Mouse (Mus musculus) testis, postnatal 10 days (tissue): ENCODE data around the gene Gclm.
"Not testable (repeated sequence)": the region's sequence is repeated elsewhere in the genome, so short reads cannot be mapped to it uniquely, and the experiment has no call there.

Source experiments
- DNase-seq: peaks from one replicate; pipeline ENCODE4 v3.0.0; 2021; ENCODE audit warnings: low spot score

The Gclm gene

DNA sequence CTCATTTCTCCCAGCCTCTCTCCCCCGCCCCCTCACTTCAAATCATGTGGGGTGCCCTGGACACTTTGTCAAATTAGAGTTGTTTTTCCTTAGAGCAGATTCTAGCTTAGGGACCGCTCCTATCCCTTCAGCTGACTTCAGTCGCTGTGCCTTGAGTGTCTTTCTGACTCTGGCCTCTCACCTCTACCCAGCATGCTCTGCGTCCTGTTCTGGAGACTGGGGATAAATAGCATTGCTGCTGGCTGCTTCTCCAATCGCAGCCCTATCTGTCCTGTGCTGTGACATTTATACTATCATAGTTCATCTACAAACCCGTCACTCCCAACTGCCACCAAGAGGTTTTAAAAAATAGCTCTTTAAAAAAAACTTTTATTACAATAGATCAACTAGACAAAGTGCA lies 2.5 kb upstream of the Gclm start:
- DNase-seq = no peak

DNA sequence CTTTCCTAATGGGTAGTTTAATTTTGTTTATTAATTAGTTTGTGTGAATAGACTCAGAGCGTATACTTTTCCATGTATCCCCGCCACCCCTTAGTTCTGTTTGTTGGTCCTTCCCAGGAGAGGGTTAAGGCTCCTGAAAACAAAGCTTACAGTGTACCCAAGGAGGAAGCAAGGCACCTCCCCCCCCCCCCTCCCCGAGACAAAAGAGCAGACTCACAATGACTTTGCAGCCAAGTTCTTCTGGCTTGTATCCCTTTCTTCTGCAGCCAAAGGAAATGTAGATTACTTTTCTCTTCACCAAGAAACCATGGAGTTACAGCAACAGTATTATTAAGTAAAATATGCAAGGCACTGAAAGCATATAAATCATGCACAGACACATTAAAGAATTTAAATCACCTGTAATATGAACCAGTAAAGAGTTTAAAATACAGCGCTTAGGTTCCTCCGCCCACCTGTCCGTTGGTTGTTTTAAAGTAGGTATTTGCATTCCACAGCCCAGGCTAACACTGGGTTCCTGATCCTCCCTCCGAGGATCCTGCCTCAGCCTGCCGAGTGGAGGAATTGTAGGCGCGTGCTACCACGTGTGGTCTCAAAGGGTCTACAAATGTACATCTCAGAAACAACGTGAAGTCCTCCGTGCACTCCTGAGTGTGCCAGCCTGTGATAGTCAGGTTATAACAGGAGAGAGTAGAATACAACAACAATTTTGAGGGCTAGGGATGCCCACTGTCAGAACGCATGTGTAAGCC lies 1.8 kb upstream of the Gclm start:
- no peak for DNase-seq

DNA sequence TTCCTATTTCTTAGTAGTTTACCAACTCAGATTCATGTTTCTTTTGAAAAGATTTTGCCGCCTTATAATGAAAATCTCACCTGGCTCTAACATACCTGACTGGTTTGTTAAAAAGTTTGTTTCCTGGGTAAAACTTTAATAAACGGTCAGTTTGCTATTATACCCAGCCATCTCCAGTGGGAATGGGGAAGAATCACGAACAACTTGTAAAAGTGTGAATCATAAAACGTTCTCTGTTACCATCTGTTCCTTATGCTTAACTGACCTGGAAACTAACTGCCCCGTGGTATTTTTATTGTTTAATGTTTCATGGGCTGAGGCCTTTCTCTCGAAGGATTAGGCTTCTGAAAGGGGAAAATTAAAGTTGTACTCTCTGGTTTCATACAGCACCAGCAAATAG lies 598 bp upstream of the Gclm start:
- DNase-seq = no peak

DNA sequence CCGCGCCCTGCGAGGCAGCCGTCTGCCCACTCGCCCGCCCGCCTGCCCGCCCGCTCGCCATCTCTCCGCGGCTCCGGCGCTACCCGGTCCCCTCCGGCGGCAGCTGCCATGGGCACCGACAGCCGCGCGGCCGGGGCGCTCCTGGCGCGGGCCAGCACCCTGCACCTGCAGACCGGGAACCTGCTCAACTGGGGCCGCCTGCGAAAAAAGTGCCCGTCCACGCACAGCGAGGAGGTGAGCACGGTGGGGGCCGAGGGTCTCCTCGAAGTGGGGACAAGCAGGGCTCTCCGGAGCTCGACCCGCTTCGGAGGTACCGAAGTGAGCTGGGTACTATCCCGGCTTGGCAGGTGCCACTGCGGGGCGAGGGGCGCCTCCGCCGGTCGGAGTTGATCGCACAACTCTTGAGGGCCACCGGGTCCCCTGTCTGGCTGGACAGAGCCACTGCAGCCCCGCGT lies 548 bp downstream of the Gclm start:
- DNase-seq = peak; percentile 74

DNA sequence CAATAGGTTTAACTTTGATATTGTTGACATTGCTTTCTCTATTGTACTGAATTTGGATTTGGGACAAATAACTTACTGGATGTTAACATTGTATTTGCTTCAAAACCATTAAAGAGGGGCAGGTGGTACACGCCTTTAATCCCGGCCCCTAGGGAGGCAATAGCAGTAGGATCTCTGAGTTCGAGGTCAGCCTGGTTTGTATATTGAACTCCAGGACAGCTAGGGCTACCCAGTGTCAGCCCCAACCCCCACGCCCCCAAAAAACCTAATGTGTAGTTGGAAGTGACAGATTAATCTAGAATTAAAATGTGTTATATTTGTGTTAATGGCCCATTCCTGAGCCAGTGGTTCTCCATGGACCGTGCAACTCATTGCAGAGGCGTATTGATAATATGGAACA lies 1.0 kb downstream of the Gclm start:
- DNase-seq = peak; percentile 40

DNA sequence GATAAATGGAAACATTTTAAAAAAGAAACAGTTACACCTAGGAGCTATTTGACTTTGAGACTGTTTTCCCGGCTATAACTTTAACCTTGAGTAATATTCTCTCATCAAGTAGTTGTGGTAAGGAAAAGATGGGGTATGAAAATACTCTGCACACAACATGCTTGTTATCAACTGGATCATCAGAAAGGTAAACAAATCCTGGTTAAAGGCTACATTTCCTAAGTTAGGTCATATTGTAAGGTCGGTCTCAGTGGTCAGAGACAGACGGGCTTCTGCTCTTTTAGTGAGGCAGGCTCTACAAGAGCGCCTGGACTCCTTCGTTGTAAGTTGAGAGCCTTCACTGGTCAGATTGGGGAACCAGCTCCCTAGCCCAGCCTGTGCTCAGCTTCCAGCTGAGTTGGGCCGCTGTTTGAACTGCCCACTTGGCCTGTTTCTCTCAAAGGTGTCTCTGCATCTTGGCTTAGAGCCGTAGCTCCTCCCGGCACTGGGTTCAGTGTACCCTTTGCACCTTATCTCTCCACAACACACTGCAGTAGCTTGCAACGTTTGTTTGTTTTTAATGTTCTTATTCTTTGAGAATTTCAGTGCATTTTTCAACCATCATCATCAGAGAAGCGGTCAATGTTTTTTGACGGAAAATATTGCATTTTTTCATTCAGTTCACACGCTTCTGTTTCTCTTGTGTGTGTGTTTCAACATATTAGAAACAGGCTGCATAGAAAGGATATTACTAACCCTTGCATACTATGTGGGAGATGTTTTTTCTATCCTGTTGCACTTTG lies 1.8 kb downstream of the Gclm start:
- no peak for DNase-seq

DNA sequence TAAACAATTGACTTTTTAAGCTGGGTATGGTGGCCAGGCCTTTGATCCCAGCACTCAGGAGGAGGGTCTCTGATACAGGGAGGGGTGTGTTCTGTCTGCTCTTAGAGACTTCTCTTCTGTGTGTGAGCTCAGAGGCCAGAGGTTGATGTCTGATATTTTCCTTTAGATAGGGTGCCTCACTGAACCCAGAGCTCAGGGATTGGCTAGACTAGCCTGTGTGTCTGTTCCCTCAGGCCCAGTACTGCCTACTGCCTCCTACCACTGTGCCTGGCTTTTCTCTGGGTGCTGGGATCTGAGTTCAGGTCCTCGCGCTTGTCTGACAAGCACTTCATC lies 2.4 kb downstream of the Gclm start:
- DNase-seq = no peak

DNA sequence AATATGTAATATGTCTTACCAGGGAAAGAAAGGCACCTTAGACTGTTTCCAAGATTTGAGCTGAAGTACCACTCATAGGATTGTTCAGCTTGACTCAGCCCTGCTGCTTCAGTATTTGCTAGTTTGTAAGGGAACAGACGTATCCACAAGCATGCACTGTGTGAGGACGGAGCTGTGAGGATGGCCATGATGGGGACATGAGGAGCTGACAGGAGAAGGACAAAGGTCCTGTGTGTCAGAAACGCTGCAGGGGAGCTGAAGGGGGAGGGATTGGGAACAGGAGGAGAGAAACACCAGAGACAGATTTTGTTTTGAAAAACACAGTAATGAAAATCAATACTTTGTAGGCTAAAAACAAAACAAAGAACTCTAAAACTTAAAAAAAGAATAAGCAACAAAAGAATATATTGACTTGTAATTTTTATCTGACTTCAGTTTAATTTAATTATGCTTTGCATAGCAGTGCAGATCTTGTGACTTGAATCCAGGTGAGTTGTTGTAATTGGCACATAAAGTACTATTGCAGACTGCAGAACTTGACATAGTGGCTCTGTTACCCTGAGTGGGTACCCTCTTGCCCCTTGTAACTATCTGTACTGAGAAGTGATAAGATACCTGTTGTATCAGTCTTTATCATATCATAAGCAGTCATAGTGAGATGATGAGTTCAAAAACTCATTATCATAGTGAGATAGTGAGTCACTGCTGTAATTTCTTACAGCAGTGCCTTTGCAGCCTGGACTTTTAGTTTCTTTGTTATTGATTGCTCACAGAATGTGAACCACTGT lies 7.3 kb downstream of the Gclm start:
- no peak for DNase-seq

DNA sequence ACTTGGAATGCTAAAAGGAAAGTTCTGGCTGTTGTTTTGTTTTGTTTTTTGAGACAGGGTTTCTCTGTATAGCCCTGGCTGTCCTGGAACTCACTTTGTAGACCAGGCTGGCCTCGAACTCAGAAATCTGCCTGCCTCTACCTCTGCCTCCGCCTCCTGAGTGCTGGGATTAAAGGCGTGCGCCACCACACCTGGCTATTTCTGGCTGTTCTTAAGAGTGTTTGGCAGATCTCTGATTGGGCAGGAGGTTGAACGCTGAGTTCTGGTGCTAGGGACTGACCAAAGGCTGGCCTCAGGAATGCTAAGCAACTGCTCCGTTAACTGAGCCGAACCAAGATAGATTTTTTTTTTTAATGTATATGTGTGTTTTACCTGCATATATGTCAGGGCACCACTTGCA lies 8.7 kb downstream of the Gclm start:
- DNase-seq = not testable (repeated sequence)

DNA sequence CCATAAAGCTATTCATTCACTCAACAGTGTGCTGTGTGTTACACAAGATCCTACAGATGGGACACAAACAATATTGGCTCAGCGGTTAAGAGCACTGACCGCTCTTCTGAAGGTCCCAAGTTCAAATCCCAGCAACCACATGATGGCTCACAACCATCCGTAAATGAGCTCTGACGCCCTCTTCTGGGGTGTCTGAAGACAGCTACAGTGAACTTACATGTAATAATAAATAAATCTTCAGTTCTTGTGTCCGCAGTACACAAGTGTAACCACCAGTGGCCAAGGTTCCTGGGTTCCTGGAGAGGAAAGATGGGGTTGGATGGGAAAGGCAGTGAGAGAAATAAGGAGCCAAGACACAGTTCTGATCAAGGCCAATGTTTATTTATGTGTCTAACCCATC lies 24.6 kb downstream of the Gclm start:
- DNase-seq = no peak

DNA sequence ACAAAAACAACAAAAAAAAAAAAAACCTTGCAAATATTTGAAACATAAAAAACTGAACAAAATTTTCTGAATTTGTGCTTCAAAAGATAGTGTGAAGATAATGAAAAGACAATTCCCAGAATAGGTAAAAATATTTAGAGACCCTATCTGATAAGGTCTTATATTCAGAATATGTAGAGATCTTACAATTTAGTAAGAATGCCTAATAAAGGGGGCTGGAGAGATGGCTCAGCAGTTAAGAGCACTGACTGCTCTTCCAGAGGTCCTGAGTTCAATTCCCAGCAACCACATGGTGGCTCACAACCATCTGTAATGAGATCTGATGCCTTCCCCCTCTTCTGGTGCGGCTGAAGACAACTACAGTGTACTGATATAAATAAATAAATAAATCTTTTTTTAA lies 27.2 kb downstream of the Gclm start:
- DNase-seq = not testable (repeated sequence)

DNA sequence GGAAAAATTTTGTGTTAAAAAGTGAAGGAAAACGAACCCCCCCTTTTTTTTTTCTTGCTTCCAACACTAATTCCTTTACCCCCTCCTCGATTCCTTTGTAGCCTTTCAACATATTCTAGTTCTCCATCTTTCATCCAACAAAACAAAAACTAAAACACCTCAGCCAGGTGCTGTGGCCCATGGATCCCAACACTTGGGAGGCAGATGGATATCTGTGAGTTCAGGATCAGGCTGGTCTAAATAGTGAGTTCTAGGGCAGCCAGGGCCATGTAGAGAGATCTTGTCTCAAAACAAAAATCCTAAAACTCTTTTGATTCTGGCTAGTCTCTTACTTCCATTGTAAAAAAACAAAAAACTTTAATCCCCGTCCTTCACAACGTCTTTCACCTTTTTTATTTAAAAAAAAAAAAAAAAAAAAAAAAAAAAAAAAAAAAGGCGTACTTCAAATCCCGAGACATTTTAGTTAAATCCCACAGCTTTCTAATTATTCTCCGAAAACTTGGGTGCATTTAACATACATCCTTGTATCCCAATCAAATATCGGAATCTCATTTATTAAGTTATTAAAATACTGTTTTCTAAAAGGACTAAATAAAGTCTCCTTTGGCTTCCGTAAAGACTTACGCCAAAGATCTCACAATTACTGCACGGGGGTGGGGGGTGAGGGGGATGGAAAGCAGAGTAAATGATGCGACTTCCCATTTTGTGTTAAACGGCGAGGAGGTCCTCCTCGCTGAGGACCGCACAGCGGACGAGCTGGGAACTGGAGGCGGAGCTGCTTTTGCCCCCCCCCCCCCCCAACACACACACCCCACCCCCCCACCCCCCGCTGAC lies 28.3 kb downstream of the Gclm start:
- no peak for DNase-seq

DNA sequence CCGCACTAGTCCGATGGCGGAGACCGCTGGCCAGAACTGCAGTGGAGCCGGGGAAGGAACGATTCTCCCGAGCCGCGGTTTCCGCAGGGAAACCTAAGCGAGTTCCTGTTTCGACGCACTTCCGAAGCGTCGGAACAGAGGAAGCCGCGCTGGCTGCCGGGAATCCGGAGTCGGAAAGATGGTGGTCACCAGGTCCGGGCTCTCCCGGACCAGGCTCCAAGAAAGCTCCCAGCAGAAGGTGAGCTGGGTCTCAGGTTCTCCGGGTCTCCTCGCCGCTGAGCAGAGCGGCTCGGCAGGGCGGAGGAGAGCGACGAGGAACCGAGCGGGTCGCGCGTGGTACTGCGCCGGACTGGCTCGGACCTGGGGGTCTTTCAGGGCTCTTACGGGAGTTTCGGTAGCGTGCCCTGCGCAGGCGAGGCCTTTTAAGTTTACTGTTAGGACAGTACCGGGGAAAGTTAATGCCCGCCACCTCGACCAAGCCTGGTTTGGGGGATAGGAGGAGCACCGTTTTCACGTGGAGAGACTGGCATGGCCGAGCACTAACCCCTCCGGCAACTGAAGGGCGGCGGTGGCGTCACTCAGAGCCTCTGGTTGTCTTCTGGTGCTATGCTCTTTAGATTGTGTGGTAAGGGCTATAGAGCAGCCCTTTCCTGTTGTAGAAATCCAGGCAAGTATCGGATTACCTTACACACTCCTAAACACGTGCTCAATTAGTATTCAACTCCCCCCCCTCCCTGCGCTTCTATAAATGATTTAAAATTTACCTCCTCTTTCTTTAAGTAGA lies 29.1 kb downstream of the Gclm start, which contains the start of gene Dnttip2:
TSS of gene Dnttip2 (plus strand) at position 148 of the 784 bp plus-strand sequence.
- peak; percentile 93 for DNase-seq

DNA sequence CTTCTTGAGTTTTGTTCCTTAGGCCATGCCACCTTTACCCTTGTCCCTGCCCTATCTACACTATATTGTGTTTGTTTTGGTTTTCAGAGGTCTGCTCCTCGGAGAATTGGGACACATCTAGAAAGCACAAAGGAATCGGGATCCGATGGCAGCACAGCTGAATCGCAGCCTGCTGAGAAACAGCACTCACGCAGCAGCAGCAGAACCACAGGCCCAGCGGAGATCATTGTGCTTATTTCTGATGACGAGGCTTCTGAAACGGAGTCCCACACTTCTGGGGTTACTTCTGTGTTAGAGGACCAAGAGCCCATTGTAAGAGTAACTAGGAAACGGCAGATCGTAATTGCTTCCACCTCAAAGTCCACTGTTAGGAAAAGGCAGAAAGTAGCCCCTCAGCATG lies 29.8 kb downstream of the Gclm start:
- DNase-seq = no peak

DNA sequence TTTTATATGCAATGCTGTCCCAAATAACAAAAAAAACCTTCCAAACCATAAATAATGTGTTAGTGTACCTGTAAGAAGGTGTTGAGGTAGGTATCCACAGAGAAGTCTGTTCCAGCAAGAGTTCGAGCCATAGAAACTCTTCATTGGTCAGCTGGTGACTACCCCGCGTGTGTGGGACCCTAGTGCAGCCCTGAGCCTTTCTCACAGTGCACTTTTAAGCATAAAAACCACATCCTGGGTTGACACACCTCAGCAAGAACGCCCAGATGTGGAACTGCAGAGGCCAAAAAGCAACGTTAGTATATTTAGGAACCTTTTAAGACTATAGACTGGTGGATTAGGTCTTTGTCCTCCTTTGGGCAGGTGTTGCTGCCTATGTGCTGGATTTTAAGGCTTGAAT lies 41.8 kb downstream of the Gclm start:
- no peak for DNase-seq

DNA sequence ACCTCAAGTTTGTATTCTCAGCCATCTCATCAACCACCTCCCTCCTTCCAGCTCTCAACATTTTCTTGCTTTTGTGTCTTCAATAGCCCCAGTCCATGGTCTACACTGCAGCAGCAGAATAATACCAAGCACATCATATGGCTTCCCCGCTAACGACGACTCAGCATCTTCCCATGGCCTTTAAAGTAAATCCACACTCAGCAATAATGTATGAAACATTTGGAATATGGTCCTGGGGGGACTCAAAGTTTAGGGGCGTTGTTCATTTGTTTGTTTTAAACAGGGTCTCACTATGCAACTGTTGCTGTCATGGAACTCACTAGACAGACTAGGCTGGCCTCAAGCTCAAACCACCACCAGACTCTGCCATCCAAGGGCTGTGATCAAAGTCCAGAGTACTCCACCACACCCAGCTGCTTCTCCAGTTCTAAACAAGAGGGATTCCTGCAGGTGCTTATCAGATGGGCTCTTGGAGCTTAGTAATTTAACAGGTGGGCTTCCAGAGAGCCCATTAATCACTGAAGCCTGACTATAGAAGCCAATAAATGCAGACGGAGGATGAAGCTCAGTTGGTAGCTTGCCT lies 43.3 kb downstream of the Gclm start:
- no peak for DNase-seq

DNA sequence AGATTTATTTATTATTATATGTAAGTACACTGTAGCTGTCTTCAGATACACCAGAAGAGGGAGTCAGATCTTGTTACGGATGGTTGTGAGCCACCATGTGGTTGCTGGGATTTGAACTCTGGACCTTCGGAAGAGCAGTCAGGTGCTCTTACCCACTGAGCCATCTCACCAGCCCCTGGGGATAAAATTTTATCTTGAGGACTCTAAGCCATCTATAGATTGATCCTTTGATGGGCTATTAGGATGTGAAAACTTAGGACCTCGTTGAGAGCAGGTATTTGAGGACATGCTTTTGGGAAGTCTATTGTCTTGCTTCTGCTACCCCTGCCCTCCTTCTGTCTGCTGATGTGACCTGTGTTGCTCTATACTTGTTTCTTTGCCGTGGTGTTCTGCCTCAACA lies 44.0 kb downstream of the Gclm start:
- DNase-seq = not testable (repeated sequence)

DNA sequence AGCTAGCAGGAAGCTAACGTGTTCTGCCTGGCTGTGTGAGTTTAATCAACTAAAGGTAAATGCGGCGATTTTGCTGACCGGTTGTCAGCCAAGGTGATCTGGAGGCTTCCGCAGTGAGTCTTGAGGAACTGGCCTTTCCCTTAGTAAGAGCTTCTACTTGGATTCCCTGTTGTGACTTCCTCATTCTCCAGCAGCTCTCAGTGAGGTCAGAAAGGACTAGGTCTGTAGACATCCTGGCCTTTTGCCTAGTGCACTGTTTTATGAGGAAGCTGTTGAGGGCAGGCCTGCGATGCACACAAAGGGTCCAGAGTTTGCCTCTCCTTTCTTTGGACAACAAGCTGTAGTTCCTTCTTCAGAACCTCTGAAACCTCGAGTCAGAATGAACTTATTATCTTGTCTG lies 45.3 kb downstream of the Gclm start:
- DNase-seq = no peak

DNA sequence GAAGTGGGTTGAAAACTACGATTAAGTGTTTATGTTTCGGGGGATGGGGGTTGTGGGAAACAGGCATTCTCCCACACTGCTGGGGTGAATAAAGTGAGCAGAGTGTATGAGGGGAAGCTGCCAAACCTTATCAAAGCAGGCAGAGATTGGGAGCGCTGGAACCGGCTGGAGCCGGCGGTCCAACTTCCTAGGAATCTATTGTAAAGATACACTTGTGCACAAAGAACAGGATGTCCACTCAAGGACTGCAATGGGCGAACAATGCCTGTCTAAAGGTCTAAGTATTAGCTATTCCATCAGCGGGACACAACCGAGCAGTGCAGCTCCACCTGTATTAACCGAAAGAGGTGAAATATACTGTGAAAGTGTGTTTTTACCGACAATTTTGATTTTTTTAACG lies 46.5 kb downstream of the Gclm start:
- peak; percentile 59 for DNase-seq

DNA sequence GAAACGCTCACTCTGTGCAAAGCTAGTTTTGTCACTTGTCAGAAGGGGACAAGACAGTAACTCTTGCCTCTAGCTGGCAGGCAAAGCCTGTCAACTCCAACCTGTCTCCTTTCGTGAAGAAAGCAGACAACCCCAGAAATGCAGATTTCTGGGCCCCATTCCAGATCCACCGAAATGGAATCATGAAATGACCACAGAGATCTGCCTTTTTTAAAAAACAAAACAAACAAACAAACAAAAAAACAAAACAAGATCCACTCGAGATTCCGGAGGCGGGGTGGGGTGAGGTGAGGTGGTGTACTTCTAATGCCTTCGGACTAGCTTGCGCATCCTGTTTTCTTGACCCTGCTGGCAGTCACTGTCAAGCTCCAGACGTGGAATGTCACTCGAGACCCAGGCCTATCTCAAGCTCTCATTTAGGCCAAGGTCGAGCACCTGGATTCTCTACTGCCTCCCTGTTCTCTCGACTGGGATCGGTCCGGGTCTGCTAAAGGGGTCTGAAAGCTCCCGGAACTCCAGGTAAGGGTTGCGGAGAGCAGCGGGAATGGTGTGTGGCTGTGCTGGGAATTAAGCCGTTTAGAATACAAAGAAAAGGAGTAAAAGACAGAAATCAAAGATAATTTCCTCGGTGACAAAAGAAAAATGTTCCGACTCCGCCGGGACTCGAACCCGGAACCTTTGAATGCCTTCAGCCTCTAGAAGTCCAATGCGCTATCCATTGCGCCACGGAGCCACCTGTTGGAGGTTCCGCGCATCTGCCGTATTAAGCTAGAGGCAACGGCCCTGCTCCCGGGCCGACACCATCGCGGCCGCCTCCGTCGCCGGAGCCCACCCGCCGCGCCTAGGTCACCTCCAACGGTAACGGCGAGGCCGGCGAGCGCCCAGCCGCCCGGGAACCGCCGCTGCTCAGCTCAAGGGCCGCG lies 47.2 kb downstream of the Gclm start:
- DNase-seq = peak; percentile 95
